ENCODE assay signal across 9 mouse cellular contexts in genomic region chr2:168742649-168743048, GRCm38 (mm10). TPM values are rescaled to one million over a fixed set of nuclear protein-coding genes. Genes with fewer than 3 reads are reported as not detected.
DNase-seq lines count a peak whose midpoint lies in the region; ATAC-seq and TF ChIP-seq lines count a peak whose summit lies in the region.
"Had no signal": no experiment of that assay in that cellular context is flagged by ENCODE, and none has a peak within 500 bp of the region (broad histone marks: within the 10 kb centered on the region; RNA-seq: fewer than 3 reads in every experiment).

No protein-coding gene starts in this region.

- no peaks in the 10 kb centered on the region for H3K36me3 ChIP-seq in intestine, postnatal 0 days (ENCODE audit: control insufficient read depth, insufficient read depth)
- no peaks in the 10 kb centered on the region for H3K36me3 ChIP-seq in lung, embryonic 16.5 days (ENCODE audit: control insufficient read depth, insufficient read depth, low read length)

- H3K4me2 ChIP-seq in intestine, postnatal 0 days (replicated peaks; ENCODE audit: low read depth): peak overlapping the region; percentile 85
- peak overlapping the region; percentile 82 for H3K4me2 ChIP-seq in lung, embryonic 16.5 days (ENCODE audit: low read depth, low read length)

- H3K9ac ChIP-seq in intestine, postnatal 0 days (ENCODE audit: low read depth, low read length): no peak overlapping the region
- H3K9ac ChIP-seq in lung, embryonic 16.5 days (ENCODE audit: low read length): no peak overlapping the region

- H3K9me3 ChIP-seq in intestine, postnatal 0 days (ENCODE audit: control insufficient read depth): no peaks in the 10 kb centered on the region
- H3K9me3 ChIP-seq in lung, embryonic 16.5 days (ENCODE audit: control insufficient read depth, low read length): 0 out of 2 replicates have a peak, but pooled peaks cover 3% of the 10 kb centered on the region

- TF ChIP-seq POLR2A in cerebellum, adult 2 months (IDR thresholded peaks at IDR 0.05; ENCODE audit: borderline replicate concordance, insufficient read depth, low read length): no peak

- H3K27me3 ChIP-seq in cerebellum, adult 2 months (ENCODE audit: control insufficient read depth, insufficient read depth, low read length): no peaks in the 10 kb centered on the region
- H3K27me3 ChIP-seq in intestine, postnatal 0 days (replicated peaks; ENCODE audit: control insufficient read depth, insufficient read depth, low read length): no peaks in the 10 kb centered on the region
- no peaks in the 10 kb centered on the region for H3K27me3 ChIP-seq in lung, embryonic 16.5 days (ENCODE audit: control insufficient read depth, insufficient read depth, low read depth, low read length)

- no peak for ATAC-seq in intestine, postnatal 0 days
- ATAC-seq in lung, embryonic 16.5 days (ENCODE audit: low read depth): no peak
- no peak; the same call in 1 of the 2 replicates for ATAC-seq in megakaryocyte progenitor cell, adult 5-6 weeks (replicated peaks; ENCODE audit: poor library complexity)

- no peaks in the 10 kb centered on the region for H3K4me1 ChIP-seq in cerebellum, adult 2 months (ENCODE audit: control insufficient read depth, insufficient read depth, low read length)
- H3K4me1 ChIP-seq in intestine, postnatal 0 days (replicated peaks; ENCODE audit: control insufficient read depth, insufficient read depth, low read length): 0 out of 2 replicates have a peak, but pooled peaks cover 6% of the 10 kb centered on the region
- no peaks in the 10 kb centered on the region; the same call in 1 of the 2 replicates for H3K4me1 ChIP-seq in lung, embryonic 16.5 days (replicated peaks; ENCODE audit: control insufficient read depth, insufficient read depth, low read length)

- H3K4me3 ChIP-seq in cerebellum, adult 2 months (replicated peaks; ENCODE audit: insufficient read depth, low read depth, low read length): peak overlapping the region; percentile 84
- H3K4me3 ChIP-seq in intestine, postnatal 0 days (ENCODE audit: low read depth, low read length): peak overlapping the region; percentile 85
- H3K4me3 ChIP-seq in lung, embryonic 16.5 days (ENCODE audit: low read length): peak overlapping the region; percentile 75
- H3K4me3 ChIP-seq: myocyte had no signal

- peak overlapping the region; percentile 71 for H3K27ac ChIP-seq in cerebellum, adult 2 months (ENCODE audit: insufficient read depth, low read length)
- H3K27ac ChIP-seq in intestine, postnatal 0 days (ENCODE audit: low read depth, low read length): peak overlapping the region; percentile 93
- peak overlapping the region; percentile 65; the same call in 1 of the 2 replicates for H3K27ac ChIP-seq in lung, embryonic 16.5 days (ENCODE audit: low read length)

- peak; percentile 68 for DNase-seq in urinary bladder, postnatal 14 days (ENCODE audit: low spot score)
- DNase-seq in urinary bladder, postnatal 4 days (ENCODE audit: low spot score in 2 of 2): no peak
- peak; percentile 60 to 75 for DNase-seq in cerebellum, adult 2 months
- DNase-seq in forelimb bud, embryonic 11.5 days (ENCODE audit: low read depth, low spot score): peak; percentile 70
- peak; percentile 76 for DNase-seq in right cerebral cortex, postnatal 14 days

- WGBS in cerebellum, adult 2 months: 24% methylated on average over 7 of the region's 7 CpGs
- 13% methylated on average over 7 of the region's 7 CpGs for WGBS in intestine, postnatal 0 days
- 15% methylated on average over 7 of the region's 7 CpGs for WGBS in lung, embryonic 16.5 days

- peak; percentile 75 for TF ChIP-seq CTCF in cerebellum, adult 2 months (IDR thresholded peaks at IDR 0.05; ENCODE audit: borderline replicate concordance, insufficient read depth, low read depth, low read length)
- TF ChIP-seq CTCF in intestine, postnatal 0 days (IDR thresholded peaks at IDR 0.05; ENCODE audit: low read depth): peak; percentile 85

RNA-seq across cellular contexts. Expression of gene Atp9a, which starts 0.4 kb away (rescaled TPM):
- polyA plus RNA-seq in cerebellum, adult 2 months (2012; rRNA removed): 316 and 321 TPM in 2 replicates
- polyA plus RNA-seq in intestine, postnatal 0 days (2015; fragmentation: Nextera tagmentation; extraction: Ambion mirVana): 34.0 and 36.7 TPM in 2 replicates
- polyA plus RNA-seq in lung, embryonic 16.5 days (2015; fragmentation: Nextera tagmentation; extraction: Ambion mirVana): 12.2 and 13.8 TPM in 2 replicates
- 0.15 and 0.22 TPM in 2 replicates for total RNA-seq in megakaryocyte progenitor cell, adult 5-6 weeks (2015)
- total RNA-seq in megakaryocyte progenitor cell, adult 5-6 weeks (2017): 0.27 and 0.42 TPM in 2 replicates

RNA-seq across cellular contexts. Expression of gene Sall4, which starts 25.1 kb away (rescaled TPM):
- polyA plus RNA-seq in cerebellum, adult 2 months (2012; rRNA removed): 0.13 and 0.28 TPM in 2 replicates
- polyA plus RNA-seq in intestine, postnatal 0 days (2015; fragmentation: Nextera tagmentation; extraction: Ambion mirVana): 0.08 and 0.55 TPM in 2 replicates
- 0.41 TPM in 1 of 2 replicates, not detected in the other for polyA plus RNA-seq in lung, embryonic 16.5 days (2015; fragmentation: Nextera tagmentation; extraction: Ambion mirVana)
- total RNA-seq in megakaryocyte progenitor cell, adult 5-6 weeks (2015): not detected in 2 replicates
- not detected in 2 replicates for total RNA-seq in megakaryocyte progenitor cell, adult 5-6 weeks (2017)
- polyA plus RNA-seq: myocyte had no signal

Comparison
In these comparisons a context has a peak if more than half of its experiments do, and no peak if none do; other contexts are left out.
1. DNase-seq: peak in urinary bladder, postnatal 14 days (single experiment), cerebellum, adult 2 months (2 of 2), forelimb bud, embryonic 11.5 days (single experiment) and right cerebral cortex, postnatal 14 days (single experiment); none in urinary bladder, postnatal 4 days (0 of 2).
2. Peak in every context shown above with its lines, with median percentiles within 50 percentile points of each other: H3K27ac ChIP-seq and H3K4me3 ChIP-seq.